Mouse (Mus musculus): ENCODE measurements around the gene Slc35b1. TPM values are rescaled to one million over a fixed set of nuclear protein-coding genes. Genes with fewer than 3 reads are reported as not detected.

Slc35b1 gene
- polyA plus RNA-seq, 1 experiment = 11.3 TPM

GRCm38 (mm10) chr11:95413641-95414535, 29.4 kb downstream of the Slc35b1 start, which contains the start of gene Spop:
Gene Spop (plus strand): TSS chr11:95414080.
- H3K27me3 ChIP-seq (replicated peaks) = peaks cover 2% of the 10 kb centered on the region
- TF ChIP-seq FLI1 (IDR thresholded peaks at IDR 0.05; ENCODE audit: low read length) = no peak
- TF ChIP-seq GATA1 (IDR thresholded peaks at IDR 0.05; ENCODE audit: borderline replicate concordance, low read length) = no peak
- peak within 1 kb of the TSS; percentile 96 for H3K4me3 ChIP-seq (replicated peaks)
- peaks cover 12% of the 10 kb centered on the region for H3K36me3 ChIP-seq (replicated peaks; ENCODE audit: low read length)
- no peaks in the 10 kb centered on the region for H3K9me3 ChIP-seq
- peaks cover 44% of the 10 kb centered on the region for H3K4me1 ChIP-seq

- Histone ChIP-seq H3K4me3 (replicated peaks) (peak overlapping the region; percentile 96), H3K27me3 (replicated peaks) (peaks cover 2% of the 10 kb centered on the region), H3K9me3 (no peaks in the 10 kb centered on the region), H3K4me1 (peaks cover 44% of the 10 kb centered on the region), H3K36me3 (replicated peaks; ENCODE audit: low read length) (peaks cover 20% of the 10 kb centered on the region)
- TF ChIP-seq FLI1 (IDR thresholded peaks at IDR 0.05; ENCODE audit: low read length) (no peak), GATA1 (IDR thresholded peaks at IDR 0.05; ENCODE audit: borderline replicate concordance, low read length) (no peak)
Measured at GRCm38 (mm10) chr11:95414536-95415161, 30.2 kb downstream of the Slc35b1 start.

DNA sequence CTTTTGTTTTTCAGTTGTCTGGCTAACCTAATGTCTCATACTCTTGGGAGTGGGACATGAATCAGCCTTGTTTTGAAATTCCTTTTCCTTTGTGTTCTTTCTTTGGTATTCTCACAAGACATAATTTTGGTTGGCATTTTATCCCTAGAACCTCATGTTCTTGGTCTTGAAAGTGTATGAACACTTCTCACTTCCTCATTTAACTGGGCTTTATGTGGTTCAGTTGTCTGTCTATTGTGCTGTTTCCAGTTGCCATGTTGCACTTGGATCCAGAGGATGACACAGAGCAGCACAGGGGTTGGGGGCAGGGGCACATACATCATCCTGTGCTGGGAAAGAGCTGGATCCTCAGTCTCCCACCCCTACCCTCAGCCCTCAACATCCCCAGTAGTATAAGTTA, 31.4 kb downstream of the Slc35b1 start:
- Histone ChIP-seq H3K27me3 (replicated peaks) (peaks cover 2% of the 10 kb centered on the region), H3K9me3 (no peaks in the 10 kb centered on the region)

DNA sequence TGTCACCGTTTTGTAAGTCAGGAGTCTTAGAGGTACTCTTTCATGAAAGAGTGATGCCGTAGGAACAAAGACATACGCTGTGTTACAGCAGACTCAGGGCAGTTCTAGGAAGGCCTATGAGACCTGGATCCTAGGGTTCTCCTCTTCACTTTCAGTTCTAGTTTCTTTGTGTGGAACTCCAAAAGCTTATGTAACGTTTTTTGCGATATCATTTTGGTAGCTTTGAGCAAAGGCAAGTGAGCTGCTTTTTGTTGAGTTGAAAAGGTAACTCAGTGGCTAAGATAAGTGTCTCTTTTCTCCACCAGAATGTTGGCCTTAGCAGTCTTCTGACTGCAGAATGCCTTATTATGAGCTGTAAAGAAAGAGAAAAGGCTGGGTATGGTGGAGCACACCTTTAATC, 32.8 kb downstream of the Slc35b1 start:
- no peaks in the 10 kb centered on the region for H3K9me3 ChIP-seq
- no peak overlapping the region for H3K4me3 ChIP-seq (replicated peaks)
- TF ChIP-seq GATA1 (IDR thresholded peaks at IDR 0.05; ENCODE audit: borderline replicate concordance, low read length) (no peak), FLI1 (IDR thresholded peaks at IDR 0.05; ENCODE audit: low read length) (no peak)
- peaks cover 31% of the 10 kb centered on the region for H3K36me3 ChIP-seq (replicated peaks; ENCODE audit: low read length)
- H3K27me3 ChIP-seq (replicated peaks) = no peaks in the 10 kb centered on the region
- H3K4me1 ChIP-seq = peaks cover 46% of the 10 kb centered on the region

More for the DNA sequence above, 31.4 kb downstream of the Slc35b1 start:
- TF ChIP-seq FLI1 (IDR thresholded peaks at IDR 0.05; ENCODE audit: low read length) (no peak), GATA1 (IDR thresholded peaks at IDR 0.05; ENCODE audit: borderline replicate concordance, low read length) (no peak)
- Histone ChIP-seq H3K4me1 (peaks cover 44% of the 10 kb centered on the region), H3K36me3 (replicated peaks; ENCODE audit: low read length) (peaks cover 25% of the 10 kb centered on the region), H3K4me3 (replicated peaks) (peak overlapping the region; percentile 96)

DNA sequence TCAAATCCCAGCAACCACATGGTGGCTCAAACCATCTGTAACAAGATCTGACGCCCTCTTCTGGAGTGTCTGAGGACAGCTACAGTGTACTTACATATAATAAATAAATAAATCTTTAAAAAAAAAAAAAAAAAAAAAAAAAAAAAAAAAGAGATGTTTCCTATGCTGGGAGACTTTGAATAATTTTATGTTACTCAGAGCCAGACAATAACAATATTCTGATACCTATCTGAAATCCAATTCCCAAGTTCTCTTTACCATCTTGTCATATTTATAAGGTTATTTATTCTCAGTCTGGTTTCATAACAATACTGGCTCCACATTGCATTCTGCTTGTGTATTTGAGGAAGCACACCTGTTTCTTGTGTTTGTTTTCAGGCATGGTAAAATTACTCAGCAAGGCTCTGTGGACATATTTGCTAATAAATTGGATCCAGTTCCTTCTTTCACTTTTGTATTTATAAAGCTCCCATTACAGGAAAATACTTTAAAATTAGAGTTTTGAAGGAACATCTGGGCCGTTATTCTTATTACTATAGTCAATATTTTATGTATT, 36.5 kb downstream of the Slc35b1 start:
- no peaks in the 10 kb centered on the region for H3K27me3 ChIP-seq (replicated peaks)
- no peaks in the 10 kb centered on the region for H3K9me3 ChIP-seq
- H3K4me1 ChIP-seq = peaks cover 44% of the 10 kb centered on the region
- no peak overlapping the region for H3K4me3 ChIP-seq (replicated peaks)
- TF ChIP-seq GATA1 (IDR thresholded peaks at IDR 0.05; ENCODE audit: borderline replicate concordance, low read length) (no peak), FLI1 (IDR thresholded peaks at IDR 0.05; ENCODE audit: low read length) (no peak)
- peaks cover 39% of the 10 kb centered on the region for H3K36me3 ChIP-seq (replicated peaks; ENCODE audit: low read length)

DNA sequence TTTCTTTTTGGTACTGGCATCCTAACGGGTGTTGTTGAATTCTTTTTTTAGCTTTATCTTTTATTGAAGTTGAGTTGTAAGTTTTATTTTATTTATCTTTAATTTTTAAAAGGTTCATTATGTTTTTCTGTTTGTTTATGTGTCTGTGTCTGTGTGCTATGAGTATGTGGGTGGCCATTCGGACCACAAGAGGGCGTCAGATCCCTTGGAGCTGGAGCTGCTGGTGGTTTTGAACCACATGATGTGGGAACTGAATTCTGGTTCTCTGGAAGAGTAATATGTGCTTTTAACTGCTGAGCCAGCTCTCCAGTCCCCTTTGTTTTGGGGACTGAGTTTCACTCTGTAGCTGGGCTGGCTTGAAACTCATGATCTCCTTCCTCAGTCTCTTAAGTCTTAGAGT, 39.0 kb downstream of the Slc35b1 start:
- no peaks in the 10 kb centered on the region for H3K27me3 ChIP-seq (replicated peaks)
- H3K9me3 ChIP-seq = no peaks in the 10 kb centered on the region
- H3K36me3 ChIP-seq (replicated peaks; ENCODE audit: low read length) = peaks cover 31% of the 10 kb centered on the region
- TF ChIP-seq FLI1 (IDR thresholded peaks at IDR 0.05; ENCODE audit: low read length) (no peak), GATA1 (IDR thresholded peaks at IDR 0.05; ENCODE audit: borderline replicate concordance, low read length) (no peak)
- no peak overlapping the region for H3K4me3 ChIP-seq (replicated peaks)
- peaks cover 25% of the 10 kb centered on the region; the same call in 1 of the 2 replicates for H3K4me1 ChIP-seq

DNA sequence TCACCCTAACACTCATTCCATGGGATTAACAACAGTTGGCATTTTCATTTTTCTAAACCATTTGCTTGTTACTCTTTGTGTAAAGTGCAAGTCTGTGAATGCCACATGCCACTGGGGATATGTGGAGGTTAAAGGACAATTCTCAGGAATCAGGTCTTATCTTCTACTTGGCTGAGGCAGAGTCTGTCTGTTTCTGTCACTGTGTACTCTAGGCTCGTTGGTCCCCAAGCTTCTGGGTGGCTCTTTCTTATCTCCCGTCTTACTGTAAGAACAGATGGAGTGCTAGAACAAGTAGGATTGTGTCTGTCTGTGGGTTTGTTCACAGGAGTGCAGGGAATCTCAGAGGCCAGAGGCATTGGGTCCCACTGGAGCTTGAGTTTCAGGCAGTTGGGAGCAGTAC, 46.9 kb downstream of the Slc35b1 start:
- no peaks in the 10 kb centered on the region for H3K9me3 ChIP-seq
- no peak for TF ChIP-seq GATA1 (IDR thresholded peaks at IDR 0.05; ENCODE audit: borderline replicate concordance, low read length)
- no peak for TF ChIP-seq FLI1 (IDR thresholded peaks at IDR 0.05; ENCODE audit: low read length)
- H3K36me3 ChIP-seq (replicated peaks; ENCODE audit: low read length) = peaks cover 24% of the 10 kb centered on the region
- peaks cover 38% of the 10 kb centered on the region for H3K4me1 ChIP-seq
- no peaks in the 10 kb centered on the region for H3K27me3 ChIP-seq (replicated peaks)
- no peak overlapping the region for H3K4me3 ChIP-seq (replicated peaks)

GRCm38 (mm10) chr11:95432194-95432593, 47.7 kb downstream of the Slc35b1 start:
- H3K4me3 ChIP-seq (replicated peaks) = no peak overlapping the region
- H3K36me3 ChIP-seq (replicated peaks; ENCODE audit: low read length) = peaks cover 25% of the 10 kb centered on the region
- H3K4me1 ChIP-seq = peaks cover 43% of the 10 kb centered on the region
- no peaks in the 10 kb centered on the region for H3K9me3 ChIP-seq
- no peaks in the 10 kb centered on the region for H3K27me3 ChIP-seq (replicated peaks)
- TF ChIP-seq GATA1 (IDR thresholded peaks at IDR 0.05; ENCODE audit: borderline replicate concordance, low read length) (no peak), FLI1 (IDR thresholded peaks at IDR 0.05; ENCODE audit: low read length) (no peak)

Other genes starting within 250 kb of the Slc35b1 start
- not detected in 2 replicates for gene Dlx4, start 238.4 kb upstream of the Slc35b1 start, polyA plus RNA-seq (2012; ENCODE audit: insufficient read depth, low replicate concordance)
- gene Tac4, start 123.2 kb upstream of the Slc35b1 start, polyA plus RNA-seq (2012; ENCODE audit: insufficient read depth, low replicate concordance) = 1.3 and 1.9 TPM in 2 replicates
- gene Kat7, start 74.4 kb upstream of the Slc35b1 start, polyA plus RNA-seq (2012; ENCODE audit: insufficient read depth, low replicate concordance) = 0.48 and 11.7 TPM in 2 replicates
- 42.4 and 44.8 TPM in 2 replicates for gene Fam117a, start 47.7 kb upstream of the Slc35b1 start, polyA plus RNA-seq (2012; ENCODE audit: insufficient read depth, low replicate concordance)
- gene Spop, start 29.4 kb downstream of the Slc35b1 start, polyA plus RNA-seq (2012; ENCODE audit: insufficient read depth, low replicate concordance) = 4.1 and 20.4 TPM in 2 replicates
- gene Nxph3, start 129.9 kb downstream of the Slc35b1 start, polyA plus RNA-seq (2012; ENCODE audit: insufficient read depth, low replicate concordance) = 0.04 TPM in 1 of 2 replicates, not detected in the other
- gene Ngfr, start 203.0 kb downstream of the Slc35b1 start, polyA plus RNA-seq (2012; ENCODE audit: insufficient read depth, low replicate concordance) = not detected in 2 replicates